Mouse (Mus musculus) megakaryocyte, embryonic 14.5 days (primary cell): ENCODE data around the gene Akap8.

ENCODE experiments used
- FLI1 ChIP-seq: IDR thresholded peaks from 2 replicates; pipeline ENCODE4 v1.6.1; 2012; ENCODE audit warnings: low read length, inconsistent platforms, mixed read lengths
- GATA1 ChIP-seq: IDR thresholded peaks from 3 replicates; pipeline ENCODE4 v1.6.1; 2012; ENCODE audit warnings: mixed read lengths, low read length, inconsistent platforms, borderline replicate concordance

- no peak for TF ChIP-seq GATA1
- TF ChIP-seq FLI1: no peak
Observed at GRCm38 (mm10) chr17:32317708-32318107, 3.3 kb downstream of the Akap8 start.
